Mouse (Mus musculus): ENCODE results near the gene Kif16b. TPM values are rescaled to one million over a fixed set of nuclear protein-coding genes. Genes with fewer than 3 reads are reported as not detected.

The Kif16b gene
- 5.2 and 6.1 TPM in 2 replicates for polyA plus RNA-seq (2016; fragmentation: Nextera tagmentation; extraction: Ambion mirVana)

DNA sequence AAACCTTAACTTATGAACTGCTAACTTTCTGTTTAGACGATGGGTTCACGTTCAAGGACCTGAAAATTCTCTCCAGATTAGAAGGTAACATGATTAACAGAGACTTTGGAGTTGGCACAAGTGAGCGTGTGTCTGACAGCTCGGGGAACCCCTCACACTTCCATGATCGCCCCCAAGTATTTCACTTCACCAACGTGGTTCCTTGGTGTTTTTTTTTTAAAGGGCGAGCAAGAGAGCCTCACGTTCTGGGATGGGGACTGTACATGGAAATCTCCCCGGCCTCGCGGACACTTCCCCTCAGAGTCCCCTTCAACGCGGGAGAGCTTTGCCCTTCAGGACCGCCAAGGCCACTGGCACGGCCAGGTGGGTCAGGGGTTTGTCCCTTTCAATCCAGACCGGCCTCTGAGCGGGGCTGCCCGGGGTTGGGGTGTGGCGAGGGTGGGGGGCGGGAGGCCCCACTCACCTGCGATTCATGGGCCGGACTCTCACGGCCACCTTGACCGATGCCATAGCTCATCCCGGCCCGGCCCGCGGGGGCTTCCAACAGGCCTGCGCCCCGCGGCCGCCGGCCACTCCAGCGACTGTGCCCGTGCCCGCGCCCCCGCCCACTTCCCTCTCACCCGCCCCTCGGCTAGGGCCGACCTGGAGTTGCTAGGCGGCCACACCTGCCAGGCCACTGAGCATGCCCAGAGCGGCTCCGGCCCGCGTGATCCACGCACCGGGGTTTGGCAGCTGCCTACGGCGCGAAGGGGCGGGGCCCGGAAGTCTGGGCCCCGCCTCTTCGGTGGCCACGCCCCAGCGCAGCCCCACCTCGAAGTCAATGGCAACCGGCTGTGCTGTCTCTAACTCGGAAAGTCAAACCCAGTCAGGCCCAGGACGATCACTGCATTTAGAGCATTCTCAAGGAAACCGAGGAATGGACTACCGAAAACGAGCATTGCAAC lies at the start of gene Kif16b:
Kif16b (minus strand) TSS at position 670 of the 944 bp plus-strand sequence.
- H3K4me3 ChIP-seq, result peak within 1 kb of the TSS; percentile 80
- H3K36me3 ChIP-seq, result no peaks in the 10 kb centered on the region
- H3K9me3 ChIP-seq (replicated peaks), result no peaks in the 10 kb centered on the region
- peaks cover 25% of the 10 kb centered on the region for H3K4me1 ChIP-seq
- WGBS, result 2% methylated on average over 62 of the region's 64 CpGs
- H3K27me3 ChIP-seq (ENCODE audit: low read depth, poor library complexity, severe bottlenecking), result peaks cover 10% of the 10 kb centered on the region
- DNase-seq (ENCODE audit: low spot score), result peak; percentile 90
- peak within 1 kb of the TSS; percentile 85 for H3K27ac ChIP-seq (replicated peaks)

DNA sequence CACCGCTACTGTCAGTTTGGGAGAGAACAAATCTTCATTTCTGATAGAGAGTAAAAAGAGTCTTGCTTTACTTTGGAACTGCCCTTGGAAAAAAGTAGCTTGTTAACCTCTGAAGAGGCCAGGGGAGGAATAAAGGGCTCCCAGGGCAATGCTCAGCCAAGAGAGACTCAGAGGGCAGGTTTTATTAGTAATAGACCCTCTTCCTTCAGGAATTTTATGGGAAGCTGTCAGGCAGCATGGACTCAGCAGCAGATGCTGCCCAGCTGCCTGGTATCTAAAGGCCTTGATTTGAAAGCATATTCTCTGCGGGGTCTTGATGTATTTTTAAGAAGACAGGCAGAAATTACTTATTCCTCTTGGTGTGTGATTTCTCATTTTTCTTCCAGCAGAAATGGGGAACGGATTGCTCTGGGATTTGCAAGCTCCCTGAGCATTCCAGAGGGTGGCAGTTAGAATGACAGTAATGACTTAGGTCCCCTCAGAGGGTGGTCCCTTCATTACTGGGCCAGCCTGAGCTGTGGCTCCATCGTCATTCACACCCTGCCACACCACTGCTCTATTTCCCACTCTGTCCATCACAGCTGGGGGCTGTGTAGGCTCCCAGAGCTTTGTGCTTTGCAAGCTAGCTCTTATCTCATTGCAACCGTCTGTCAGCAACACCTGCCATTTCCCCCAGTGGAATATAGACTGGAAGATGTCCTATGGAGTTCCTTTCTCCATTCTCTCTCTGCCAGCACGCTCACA lies 39.7 kb upstream of the Kif16b start:
- Histone ChIP-seq H3K27ac (replicated peaks) (no peak overlapping the region), H3K36me3 (no peaks in the 10 kb centered on the region), H3K4me3 (no peak overlapping the region), H3K4me1 (no peaks in the 10 kb centered on the region), H3K27me3 (ENCODE audit: low read depth, poor library complexity, severe bottlenecking) (no peaks in the 10 kb centered on the region), H3K9me3 (replicated peaks) (no peaks in the 10 kb centered on the region)
- no peak for DNase-seq (ENCODE audit: low spot score)
- WGBS, result 71% methylated on average over 6 of the region's 6 CpGs

DNA sequence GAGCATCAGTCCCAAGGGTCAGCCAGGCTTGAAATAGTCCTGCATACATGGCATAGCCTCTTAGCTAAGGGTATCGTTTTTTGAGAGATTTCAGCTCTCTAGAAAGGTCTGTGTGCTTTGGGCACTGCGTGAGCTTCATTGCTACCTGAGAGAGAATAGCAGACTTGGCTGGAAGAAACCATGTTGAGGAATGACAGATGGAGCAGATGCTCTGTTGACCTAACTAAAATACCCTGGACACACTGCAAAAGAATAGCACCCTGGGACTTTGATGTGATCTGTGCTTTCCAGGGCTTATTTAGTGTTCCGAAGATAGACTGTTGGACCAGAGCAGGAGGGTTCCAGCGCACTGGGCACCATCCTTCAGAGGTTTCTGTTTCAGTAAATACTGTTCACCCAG lies 29.1 kb upstream of the Kif16b start:
- DNase-seq (ENCODE audit: low spot score), result no peak
- no peaks in the 10 kb centered on the region for H3K27me3 ChIP-seq (ENCODE audit: low read depth, poor library complexity, severe bottlenecking)
- no peak overlapping the region for H3K4me3 ChIP-seq
- no peaks in the 10 kb centered on the region for H3K4me1 ChIP-seq
- no peaks in the 10 kb centered on the region for H3K9me3 ChIP-seq (replicated peaks)
- whole genome bisulfite sequencing, result 86% methylated on average over 4 of the region's 4 CpGs
- H3K27ac ChIP-seq (replicated peaks), result no peak overlapping the region
- no peaks in the 10 kb centered on the region for H3K36me3 ChIP-seq

DNA sequence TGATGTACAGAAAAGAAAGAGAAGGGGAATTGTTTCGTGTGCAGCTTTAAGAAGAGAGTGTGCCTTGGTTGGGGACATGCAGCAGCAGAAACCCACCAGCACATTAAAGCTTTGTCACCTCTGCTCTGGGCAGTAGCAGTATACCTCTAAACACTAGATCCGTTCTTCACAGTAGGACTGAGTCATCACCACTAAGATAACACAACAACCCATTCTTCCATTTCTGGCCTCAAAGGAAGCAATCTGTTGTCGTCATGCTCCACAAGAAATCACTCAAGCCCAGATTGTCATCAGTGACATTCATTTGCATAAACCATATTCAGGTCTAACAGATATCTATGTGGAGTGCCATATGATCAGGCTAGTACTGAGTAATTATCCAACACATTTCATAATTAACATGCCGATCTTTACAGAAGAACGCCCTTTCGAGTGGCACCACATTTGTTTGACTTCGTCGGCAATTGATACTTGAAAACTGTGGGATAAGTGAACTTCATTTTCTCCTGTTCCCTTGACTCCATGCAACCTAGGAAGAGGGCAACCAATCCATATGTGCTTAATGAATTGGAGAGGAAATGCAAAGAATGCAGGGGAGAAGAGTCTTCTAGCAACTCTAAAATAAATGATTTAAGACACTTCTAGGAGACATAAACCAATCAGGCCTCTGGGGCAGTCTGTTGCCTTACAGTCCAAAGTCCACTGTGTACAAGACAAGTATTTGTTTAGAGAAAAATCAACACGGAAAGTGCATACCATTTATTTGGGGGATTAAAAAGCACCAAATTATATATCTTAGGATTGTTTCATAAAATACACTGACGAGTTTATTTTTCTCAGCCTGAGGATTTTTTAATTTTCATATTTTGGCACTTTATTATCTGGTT lies 28.1 kb upstream of the Kif16b start:
- no peak for DNase-seq (ENCODE audit: low spot score)
- H3K36me3 ChIP-seq, result no peaks in the 10 kb centered on the region
- WGBS, result 86% methylated on average over 10 of the region's 10 CpGs

DNA sequence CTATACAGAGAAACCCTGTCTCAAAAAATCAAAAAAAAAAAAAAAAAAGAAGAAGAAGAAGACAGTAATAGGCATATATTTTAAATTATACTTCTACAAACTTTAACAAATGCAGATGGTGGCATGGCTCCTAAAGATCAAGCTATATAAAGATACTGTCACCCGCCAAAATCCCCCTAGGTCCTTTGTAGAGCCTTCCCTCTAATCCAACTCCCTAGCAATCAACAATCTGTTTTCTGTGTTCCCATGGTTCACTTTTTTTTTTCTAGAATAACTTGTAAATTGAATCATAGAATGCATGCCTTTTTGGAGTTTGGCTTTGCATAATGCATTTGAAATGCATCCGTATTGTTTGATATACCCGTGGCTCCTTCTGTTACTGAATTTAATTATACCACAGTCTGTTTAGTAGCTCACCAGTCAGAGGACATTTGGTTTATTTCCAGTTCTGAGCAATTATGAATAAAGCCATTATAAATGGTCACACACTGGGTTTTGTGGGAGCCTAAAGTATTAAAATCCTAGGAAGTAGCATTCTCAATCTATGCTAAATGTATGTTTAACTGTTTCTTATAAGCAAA lies 9.6 kb upstream of the Kif16b start:
- no peak for DNase-seq (ENCODE audit: low spot score)
- 92% methylated on average over 3 of the region's 3 CpGs for WGBS
- no peaks in the 10 kb centered on the region for H3K27me3 ChIP-seq (ENCODE audit: low read depth, poor library complexity, severe bottlenecking)
- no peaks in the 10 kb centered on the region for H3K36me3 ChIP-seq
- no peaks in the 10 kb centered on the region for H3K4me1 ChIP-seq
- H3K27ac ChIP-seq (replicated peaks), result no peak overlapping the region
- no peak overlapping the region for H3K4me3 ChIP-seq
- H3K9me3 ChIP-seq (replicated peaks), result no peaks in the 10 kb centered on the region

More for the DNA sequence above, 28.1 kb upstream of the Kif16b start:
- Histone ChIP-seq H3K4me1 (no peaks in the 10 kb centered on the region), H3K4me3 (no peak overlapping the region), H3K27me3 (ENCODE audit: low read depth, poor library complexity, severe bottlenecking) (no peaks in the 10 kb centered on the region), H3K27ac (replicated peaks) (no peak overlapping the region), H3K9me3 (replicated peaks) (no peaks in the 10 kb centered on the region)

DNA sequence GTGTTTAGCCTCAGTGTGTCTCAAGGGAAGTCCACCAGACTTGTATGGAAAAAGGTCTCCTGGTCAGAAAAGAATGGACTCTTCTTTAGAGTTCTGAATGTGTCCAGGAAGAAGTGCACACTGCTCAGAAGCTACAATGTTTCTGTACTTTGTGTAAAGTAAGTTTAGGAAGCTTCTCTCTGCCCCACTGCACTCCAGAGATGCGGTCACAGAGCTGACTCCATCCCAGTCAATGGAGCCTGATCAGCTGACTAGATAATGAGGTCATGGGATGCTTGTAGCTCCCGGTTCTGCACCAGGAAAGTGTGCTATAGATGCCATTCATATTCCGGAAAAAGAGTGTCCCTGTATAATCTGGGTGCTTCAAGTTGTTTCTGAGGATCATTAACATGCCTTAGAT lies 7.9 kb upstream of the Kif16b start:
- no peaks in the 10 kb centered on the region for H3K9me3 ChIP-seq (replicated peaks)
- H3K27ac ChIP-seq (replicated peaks), result no peak overlapping the region
- H3K4me1 ChIP-seq, result no peaks in the 10 kb centered on the region
- no peak overlapping the region for H3K4me3 ChIP-seq
- no peaks in the 10 kb centered on the region for H3K36me3 ChIP-seq
- WGBS, result 80% methylated on average over 3 of the region's 3 CpGs
- DNase-seq (ENCODE audit: low spot score), result no peak
- H3K27me3 ChIP-seq (ENCODE audit: low read depth, poor library complexity, severe bottlenecking), result no peaks in the 10 kb centered on the region; the same call in 1 of the 2 replicates

DNA sequence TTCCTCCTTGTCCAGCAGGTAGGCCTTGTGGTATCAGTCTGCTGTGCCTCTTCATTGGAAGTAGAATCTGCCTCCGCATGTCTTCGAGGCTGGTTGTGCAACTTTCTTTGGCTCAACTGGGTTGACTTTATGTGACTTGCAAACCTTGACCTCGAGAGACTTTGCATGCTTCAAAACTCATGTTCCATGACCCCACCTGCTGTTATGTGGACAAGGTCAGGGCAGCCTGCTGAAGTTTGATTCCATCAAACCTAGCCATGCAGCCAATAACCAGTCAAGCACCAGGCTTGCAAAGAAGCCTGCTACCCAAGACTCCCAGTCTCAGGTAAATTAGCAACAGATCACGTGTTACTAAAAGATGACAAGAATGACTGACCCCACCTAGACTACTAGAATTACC lies 5.7 kb upstream of the Kif16b start:
- DNase-seq (ENCODE audit: low spot score), result no peak
- no peaks in the 10 kb centered on the region for H3K36me3 ChIP-seq

DNA sequence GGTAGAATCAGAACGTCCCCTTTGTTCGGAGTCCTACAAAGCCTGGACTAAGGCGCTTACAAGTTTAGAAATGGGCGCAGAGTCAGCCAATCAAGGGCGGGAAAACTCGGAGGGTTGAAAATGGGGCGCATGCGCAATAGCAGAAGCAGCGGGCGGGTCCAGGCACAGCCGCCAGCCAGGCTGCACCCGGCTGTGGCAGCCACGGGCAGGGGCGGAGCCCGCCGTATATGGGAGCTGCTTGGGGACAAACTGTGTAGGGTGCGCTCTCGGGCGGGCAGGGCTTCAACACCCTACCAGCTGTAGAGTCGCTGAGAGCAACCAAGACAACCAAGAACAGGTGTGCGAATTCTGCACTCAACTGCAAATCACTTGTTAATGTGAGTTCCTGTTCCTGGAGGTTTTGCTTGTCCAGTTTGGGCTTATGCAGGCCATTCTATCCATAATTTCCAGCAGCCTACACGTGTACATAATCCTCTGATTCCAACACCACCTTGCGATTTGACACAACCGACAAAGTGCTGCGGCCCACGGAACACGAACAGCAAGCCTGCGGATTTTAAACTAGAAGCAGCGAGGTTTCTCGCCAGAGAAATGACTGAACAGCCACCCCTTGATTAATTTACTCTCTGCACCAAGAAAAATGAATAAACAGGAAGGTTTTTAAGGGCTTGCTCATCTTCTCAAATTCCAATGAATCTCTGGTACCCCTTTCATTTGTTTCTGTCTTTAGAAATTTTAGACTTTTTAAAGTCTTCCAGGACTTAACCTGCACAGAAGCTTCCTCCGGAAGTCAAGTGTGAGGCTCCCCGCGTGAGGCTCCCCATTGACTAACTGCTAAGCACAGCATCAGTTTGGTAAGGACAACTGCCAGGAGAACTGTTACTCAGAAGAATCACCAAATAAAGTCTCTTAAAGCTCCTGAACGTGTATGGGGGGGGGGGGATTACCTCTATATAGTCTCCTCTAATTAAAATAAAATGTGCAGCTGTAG lies 1.9 kb upstream of the Kif16b start:
- Histone ChIP-seq H3K36me3 (no peaks in the 10 kb centered on the region), H3K9me3 (replicated peaks) (no peaks in the 10 kb centered on the region), H3K27ac (replicated peaks) (peak overlapping the region; percentile 58), H3K27me3 (ENCODE audit: low read depth, poor library complexity, severe bottlenecking) (peaks cover 10% of the 10 kb centered on the region), H3K4me3 (peak overlapping the region; percentile 51), H3K4me1 (peaks cover 25% of the 10 kb centered on the region)
- 10% methylated on average over 34 of the region's 34 CpGs for WGBS
- peak; percentile 91 for DNase-seq (ENCODE audit: low spot score)

More for the DNA sequence above, 5.7 kb upstream of the Kif16b start:
- Histone ChIP-seq H3K4me1 (peaks cover 15% of the 10 kb centered on the region), H3K27ac (replicated peaks) (no peak overlapping the region), H3K27me3 (ENCODE audit: low read depth, poor library complexity, severe bottlenecking) (peaks cover 4% of the 10 kb centered on the region), H3K9me3 (replicated peaks) (no peaks in the 10 kb centered on the region), H3K4me3 (no peak overlapping the region)
- 87% methylated on average over 4 of the region's 4 CpGs for WGBS

DNA sequence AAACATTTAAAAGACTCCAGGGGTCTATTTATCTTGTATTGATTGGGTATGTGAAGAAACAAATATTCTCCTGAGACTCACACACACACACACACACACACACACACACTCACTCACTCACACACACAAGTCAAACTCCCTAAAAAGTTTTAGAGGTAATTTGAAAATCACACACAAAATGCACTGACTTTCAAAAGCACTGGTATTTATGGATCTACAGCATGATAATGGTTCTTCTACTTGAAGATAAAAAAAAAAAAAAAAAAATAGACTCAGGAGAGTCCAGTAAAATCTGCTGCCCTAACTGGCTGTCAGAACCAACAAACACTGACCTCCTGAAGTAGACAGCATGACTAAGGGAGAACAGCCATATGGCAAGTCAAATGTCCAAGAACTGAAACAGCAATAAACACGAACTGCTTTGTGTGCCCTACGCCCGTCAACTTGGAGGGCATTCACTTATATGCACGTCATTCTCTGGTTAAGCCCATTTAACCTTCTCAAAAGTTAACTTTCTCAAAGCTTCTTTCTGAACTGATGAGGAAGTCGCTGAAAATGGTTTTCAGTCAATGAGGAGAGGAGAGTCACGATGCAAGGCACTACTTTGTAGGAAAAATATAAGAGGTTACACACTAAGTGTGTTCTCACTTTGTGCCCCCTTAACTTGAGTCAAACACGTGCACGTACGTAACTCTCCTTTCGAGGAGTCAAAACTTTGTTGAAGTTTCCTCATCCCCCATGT lies 1.0 kb downstream of the Kif16b start:
- DNase-seq (ENCODE audit: low spot score), result no peak
- 66% methylated on average over 10 of the region's 10 CpGs for WGBS

DNA sequence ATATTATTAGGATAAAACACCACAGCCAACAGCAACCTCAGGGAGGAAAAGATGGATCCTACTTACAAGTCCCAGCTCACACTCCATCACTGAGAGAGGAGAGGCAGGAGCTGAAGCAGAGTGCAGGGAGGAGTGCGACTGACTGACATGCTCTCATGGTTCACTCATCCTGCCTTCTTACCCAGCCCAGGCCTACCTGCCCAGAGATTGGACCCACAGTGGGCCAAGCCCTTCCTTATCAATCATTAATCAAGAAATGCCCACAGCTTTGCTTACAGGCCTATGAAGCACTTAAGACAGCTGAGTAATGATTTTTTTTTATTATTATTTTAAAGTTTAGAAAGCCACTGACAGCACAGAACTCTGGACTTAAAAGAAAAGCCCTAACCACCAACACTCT lies 7.6 kb downstream of the Kif16b start:
- no peak for DNase-seq (ENCODE audit: low spot score)

More for the DNA sequence above, 1.0 kb downstream of the Kif16b start:
- Histone ChIP-seq H3K4me3 (peak overlapping the region; percentile 80), H3K27ac (replicated peaks) (no peak overlapping the region), H3K9me3 (replicated peaks) (no peaks in the 10 kb centered on the region), H3K4me1 (peaks cover 25% of the 10 kb centered on the region), H3K27me3 (ENCODE audit: low read depth, poor library complexity, severe bottlenecking) (peaks cover 10% of the 10 kb centered on the region), H3K36me3 (no peaks in the 10 kb centered on the region)

More for the DNA sequence above, 7.6 kb downstream of the Kif16b start:
- no peaks in the 10 kb centered on the region for H3K27me3 ChIP-seq (ENCODE audit: low read depth, poor library complexity, severe bottlenecking)
- no peak overlapping the region for H3K27ac ChIP-seq (replicated peaks)
- 90% methylated on average over 1 of the region's 1 CpGs for WGBS
- no peaks in the 10 kb centered on the region for H3K36me3 ChIP-seq
- H3K9me3 ChIP-seq (replicated peaks), result no peaks in the 10 kb centered on the region
- no peak overlapping the region for H3K4me3 ChIP-seq
- H3K4me1 ChIP-seq, result peaks cover 5% of the 10 kb centered on the region
